Mouse (Mus musculus): ENCODE data around the gene Smim24. TPM values are rescaled to one million over a fixed set of nuclear protein-coding genes. Genes with fewer than 3 reads are reported as not detected.

Smim24 gene
- polyA plus RNA-seq, 1 experiment, result not detected

DNA sequence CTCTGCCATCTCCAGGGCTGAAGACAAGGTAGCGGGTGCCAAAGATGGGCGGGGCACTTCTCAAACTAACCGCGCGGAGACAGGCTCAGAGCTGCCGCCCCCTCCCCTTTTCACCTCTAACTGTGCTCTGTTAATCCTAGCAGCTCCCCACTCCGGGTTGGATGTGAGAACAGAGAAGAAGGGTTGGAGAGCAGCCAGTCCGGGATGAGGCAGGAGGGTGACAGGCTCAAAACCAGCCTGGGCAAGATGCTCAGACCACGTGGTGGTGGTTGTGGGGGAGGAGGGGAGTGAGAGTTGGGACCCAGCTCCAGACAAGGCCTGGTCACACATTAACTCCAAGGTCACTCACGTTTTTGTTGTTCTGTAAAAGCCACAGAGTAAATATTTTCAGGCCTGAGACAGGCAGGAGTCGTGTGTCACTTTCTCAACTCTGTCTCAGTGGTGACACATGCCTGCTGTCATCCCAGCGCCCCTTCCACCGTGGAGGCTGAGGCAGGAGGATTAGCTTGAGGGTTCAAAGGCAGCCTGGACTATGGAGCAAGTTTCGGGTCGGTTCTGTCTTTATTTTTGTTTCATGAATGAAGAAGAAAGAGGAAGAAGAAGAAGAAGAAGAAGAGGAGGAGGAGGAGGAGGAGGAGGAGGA lies 38.8 kb downstream of the Smim24 start:
- WGBS, result 21% methylated on average over 15 of the region's 15 CpGs
- H3K27ac ChIP-seq (ENCODE audit: insufficient read depth, low read depth, low read length), result peak overlapping the region; percentile 83; the same call in 1 of the 2 replicates
- H3K4me3 ChIP-seq (ENCODE audit: insufficient read depth, low read depth, low read length), result peak overlapping the region; percentile 86
- peaks cover 53% of the 10 kb centered on the region for H3K4me1 ChIP-seq (ENCODE audit: control insufficient read depth, insufficient read depth, low read length)
- TF ChIP-seq POLR2A (IDR thresholded peaks at IDR 0.05; ENCODE audit: insufficient read depth, low read depth, low read length), result no peak
- no peak for TF ChIP-seq CTCF (IDR thresholded peaks at IDR 0.05; ENCODE audit: insufficient read depth, low read depth, low read length)

GRCm38 (mm10) chr10:81432169-81432867 lies 39.5 kb downstream of the Smim24 start:
- Histone ChIP-seq H3K4me3 (ENCODE audit: insufficient read depth, low read depth, low read length) (peak overlapping the region; percentile 23), H3K27ac (ENCODE audit: insufficient read depth, low read depth, low read length) (peak overlapping the region; percentile 29)
- 53% methylated on average over 21 of the region's 21 CpGs for WGBS

GRCm38 (mm10) chr10:81432868-81433262 lies 40.0 kb downstream of the Smim24 start:
- Histone ChIP-seq H3K4me1 (ENCODE audit: control insufficient read depth, insufficient read depth, low read length) (peaks cover 45% of the 10 kb centered on the region), H3K4me3 (ENCODE audit: insufficient read depth, low read depth, low read length) (peak overlapping the region; percentile 38), H3K27ac (ENCODE audit: insufficient read depth, low read depth, low read length) (peak overlapping the region; percentile 56)
- 1% methylated on average over 17 of the region's 17 CpGs for WGBS
- TF ChIP-seq POLR2A (IDR thresholded peaks at IDR 0.05; ENCODE audit: insufficient read depth, low read depth, low read length) (no peak), CTCF (IDR thresholded peaks at IDR 0.05; ENCODE audit: insufficient read depth, low read depth, low read length) (no peak)

More at GRCm38 (mm10) chr10:81432169-81432867, 39.5 kb downstream of the Smim24 start:
- H3K4me1 ChIP-seq (ENCODE audit: control insufficient read depth, insufficient read depth, low read length), result peaks cover 47% of the 10 kb centered on the region
- TF ChIP-seq CTCF (IDR thresholded peaks at IDR 0.05; ENCODE audit: insufficient read depth, low read depth, low read length) (peak; percentile 50; the same call in 1 of the 2 replicates), POLR2A (IDR thresholded peaks at IDR 0.05; ENCODE audit: insufficient read depth, low read depth, low read length) (no peak)

DNA sequence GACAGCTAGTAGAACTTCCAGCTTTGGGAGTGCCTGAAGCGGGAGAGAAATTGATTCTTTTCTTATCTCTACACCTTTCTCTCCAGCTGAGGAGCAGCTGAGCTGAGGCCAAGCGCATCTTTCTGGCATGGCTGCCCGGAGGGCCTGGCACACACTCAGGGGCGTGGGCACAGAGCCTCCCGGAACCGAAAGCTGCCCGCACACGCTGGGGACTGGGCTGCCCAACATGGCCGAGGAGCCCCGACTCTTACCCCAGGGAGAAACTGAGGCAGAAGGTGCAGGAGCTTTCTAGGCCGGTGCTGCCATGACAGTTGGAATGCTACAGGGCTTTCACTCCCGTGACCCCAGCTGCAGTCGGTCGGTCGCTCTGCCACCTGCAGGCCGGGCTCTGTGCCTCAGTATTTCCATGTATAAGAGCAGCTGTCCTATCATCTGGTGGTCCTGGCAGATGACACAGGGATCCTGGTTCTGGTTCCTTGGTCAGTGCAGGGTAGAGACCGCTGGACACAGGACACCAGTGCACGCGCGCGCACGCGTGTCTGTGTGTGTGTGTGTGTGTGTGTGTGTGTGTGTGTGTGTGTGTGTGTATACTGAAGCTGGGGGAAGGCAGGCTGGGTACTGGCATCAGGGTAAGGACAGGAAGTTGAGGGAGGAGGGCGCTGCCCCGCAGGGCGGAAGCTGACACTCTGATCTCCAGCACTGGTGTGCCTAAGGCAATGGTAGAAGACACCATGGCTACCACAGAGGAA lies 40.9 kb downstream of the Smim24 start:
- peak overlapping the region; percentile 56; the same call in 1 of the 2 replicates for H3K27ac ChIP-seq (ENCODE audit: insufficient read depth, low read depth, low read length)
- WGBS, result 57% methylated on average over 26 of the region's 26 CpGs

GRCm38 (mm10) chr10:81434361-81435263 lies 41.8 kb downstream of the Smim24 start:
- no peak overlapping the region for H3K4me3 ChIP-seq (ENCODE audit: insufficient read depth, low read depth, low read length)
- no peak for TF ChIP-seq CTCF (IDR thresholded peaks at IDR 0.05; ENCODE audit: insufficient read depth, low read depth, low read length)
- no peak for TF ChIP-seq POLR2A (IDR thresholded peaks at IDR 0.05; ENCODE audit: insufficient read depth, low read depth, low read length)
- 55% methylated on average over 15 of the region's 15 CpGs for WGBS
- H3K4me1 ChIP-seq (ENCODE audit: control insufficient read depth, insufficient read depth, low read length), result peaks cover 40% of the 10 kb centered on the region
- peak overlapping the region; percentile 24; the same call in 1 of the 2 replicates for H3K27ac ChIP-seq (ENCODE audit: insufficient read depth, low read depth, low read length)

More for the DNA sequence above, 40.9 kb downstream of the Smim24 start:
- H3K4me3 ChIP-seq (ENCODE audit: insufficient read depth, low read depth, low read length), result no peak overlapping the region
- peaks cover 45% of the 10 kb centered on the region for H3K4me1 ChIP-seq (ENCODE audit: control insufficient read depth, insufficient read depth, low read length)
- TF ChIP-seq POLR2A (IDR thresholded peaks at IDR 0.05; ENCODE audit: insufficient read depth, low read depth, low read length) (no peak), CTCF (IDR thresholded peaks at IDR 0.05; ENCODE audit: insufficient read depth, low read depth, low read length) (no peak)

DNA sequence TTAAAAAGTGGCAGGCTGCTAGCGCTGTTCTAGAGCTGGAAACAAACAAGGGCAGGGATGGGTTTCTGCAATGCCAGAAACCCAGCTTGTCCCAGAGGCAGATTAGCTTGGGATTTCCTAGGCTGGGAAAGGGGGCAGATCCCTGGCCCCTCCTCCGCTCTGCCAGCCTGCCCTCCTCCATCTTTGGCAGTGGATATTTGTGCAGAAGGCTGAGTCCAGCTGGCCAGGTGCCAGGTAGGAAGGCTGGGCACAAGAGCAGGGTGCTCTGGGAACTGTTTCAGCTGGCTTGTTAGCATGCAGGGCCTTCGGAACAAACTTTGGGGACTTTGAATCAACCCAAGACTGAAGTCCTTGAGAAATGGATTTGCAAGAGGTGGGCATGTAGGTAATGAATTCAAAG lies 42.6 kb downstream of the Smim24 start:
- Histone ChIP-seq H3K4me3 (ENCODE audit: insufficient read depth, low read depth, low read length) (no peak overlapping the region), H3K4me1 (ENCODE audit: control insufficient read depth, insufficient read depth, low read length) (peaks cover 38% of the 10 kb centered on the region), H3K27ac (ENCODE audit: insufficient read depth, low read depth, low read length) (peak overlapping the region; percentile 24; the same call in 1 of the 2 replicates)
- WGBS, result 34% methylated on average over 3 of the region's 3 CpGs
- TF ChIP-seq POLR2A (IDR thresholded peaks at IDR 0.05; ENCODE audit: insufficient read depth, low read depth, low read length) (no peak), CTCF (IDR thresholded peaks at IDR 0.05; ENCODE audit: insufficient read depth, low read depth, low read length) (no peak)

DNA sequence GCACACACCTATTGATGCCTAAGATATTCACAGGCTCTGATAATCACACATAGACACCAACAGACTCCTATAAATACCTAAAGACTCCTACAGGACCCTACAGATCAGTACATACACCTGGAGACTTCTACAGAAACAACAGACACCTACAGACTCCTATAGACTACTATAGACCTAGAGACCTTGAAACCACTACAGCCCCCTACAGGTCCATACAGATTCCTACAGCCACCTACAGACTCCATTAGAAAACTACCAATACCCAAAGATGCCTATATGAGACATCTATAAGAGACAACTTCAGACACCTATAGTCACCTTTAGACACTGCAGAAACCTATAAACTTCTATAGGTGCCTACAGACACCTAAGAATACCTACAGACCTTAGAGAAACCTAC lies 48.2 kb downstream of the Smim24 start:
- H3K4me1 ChIP-seq (ENCODE audit: control insufficient read depth, insufficient read depth, low read length), result no peaks in the 10 kb centered on the region
- TF ChIP-seq CTCF (IDR thresholded peaks at IDR 0.05; ENCODE audit: insufficient read depth, low read depth, low read length), result no peak
- TF ChIP-seq POLR2A (IDR thresholded peaks at IDR 0.05; ENCODE audit: insufficient read depth, low read depth, low read length), result no peak
- H3K4me3 ChIP-seq (ENCODE audit: insufficient read depth, low read depth, low read length), result no peak overlapping the region
- H3K27ac ChIP-seq (ENCODE audit: insufficient read depth, low read depth, low read length), result no peak overlapping the region

Other genes starting within 250 kb of the Smim24 start
- gene Pias4, start 225.1 kb upstream of the Smim24 start, polyA plus RNA-seq (2012; ENCODE audit: insufficient read depth, insufficient read length, low replicate concordance, missing spikeins), result not detected in 2 replicates
- 423 and 2,167 TPM in 2 replicates for gene Eef2, start 216.4 kb upstream of the Smim24 start, polyA plus RNA-seq (2012; ENCODE audit: insufficient read depth, insufficient read length, low replicate concordance, missing spikeins)
- gene Dapk3, start 210.0 kb upstream of the Smim24 start, polyA plus RNA-seq (2012; ENCODE audit: insufficient read depth, insufficient read length, low replicate concordance, missing spikeins), result not detected in 2 replicates
- gene 4930442H23Rik, start 209.2 kb upstream of the Smim24 start, polyA plus RNA-seq (2012; ENCODE audit: insufficient read depth, insufficient read length, low replicate concordance, missing spikeins), result not detected in 2 replicates
- gene Nmrk2, start 191.0 kb upstream of the Smim24 start, polyA plus RNA-seq (2012; ENCODE audit: insufficient read depth, insufficient read length, low replicate concordance, missing spikeins), result not detected in 2 replicates
- not detected in 2 replicates for gene Atcay, start 162.2 kb upstream of the Smim24 start, polyA plus RNA-seq (2012; ENCODE audit: insufficient read depth, insufficient read length, low replicate concordance, missing spikeins)
- not detected in 2 replicates for gene Zfr2, start 159.9 kb upstream of the Smim24 start, polyA plus RNA-seq (2012; ENCODE audit: insufficient read depth, insufficient read length, low replicate concordance, missing spikeins)
- not detected in 2 replicates for gene Matk, start 140.1 kb upstream of the Smim24 start, polyA plus RNA-seq (2012; ENCODE audit: insufficient read depth, insufficient read length, low replicate concordance, missing spikeins)
- gene Mrpl54, start 126.1 kb upstream of the Smim24 start, polyA plus RNA-seq (2012; ENCODE audit: insufficient read depth, insufficient read length, low replicate concordance, missing spikeins), result not detected in 2 replicates
- gene Apba3, start 126.1 kb upstream of the Smim24 start, polyA plus RNA-seq (2012; ENCODE audit: insufficient read depth, insufficient read length, low replicate concordance, missing spikeins), result not detected in 2 replicates
- gene Tjp3, start 101.5 kb upstream of the Smim24 start, polyA plus RNA-seq (2012; ENCODE audit: insufficient read depth, insufficient read length, low replicate concordance, missing spikeins), result not detected in 2 replicates
- gene Pip5k1c, start 100.1 kb upstream of the Smim24 start, polyA plus RNA-seq (2012; ENCODE audit: insufficient read depth, insufficient read length, low replicate concordance, missing spikeins), result 935 TPM in 1 of 2 replicates, not detected in the other
- not detected in 2 replicates for gene Cactin, start 71.9 kb upstream of the Smim24 start, polyA plus RNA-seq (2012; ENCODE audit: insufficient read depth, insufficient read length, low replicate concordance, missing spikeins)
- gene Tbxa2r, start 64.3 kb upstream of the Smim24 start, polyA plus RNA-seq (2012; ENCODE audit: insufficient read depth, insufficient read length, low replicate concordance, missing spikeins), result not detected in 2 replicates
- not detected in 2 replicates for gene Gipc3, start 49.8 kb upstream of the Smim24 start, polyA plus RNA-seq (2012; ENCODE audit: insufficient read depth, insufficient read length, low replicate concordance, missing spikeins)
- gene Hmg20b, start 42.6 kb upstream of the Smim24 start, polyA plus RNA-seq (2012; ENCODE audit: insufficient read depth, insufficient read length, low replicate concordance, missing spikeins), result not detected in 2 replicates
- gene Mfsd12, start 35.6 kb upstream of the Smim24 start, polyA plus RNA-seq (2012; ENCODE audit: insufficient read depth, insufficient read length, low replicate concordance, missing spikeins), result not detected in 2 replicates
- not detected in 2 replicates for gene 4930404N11Rik, start 27.2 kb upstream of the Smim24 start, polyA plus RNA-seq (2012; ENCODE audit: insufficient read depth, insufficient read length, low replicate concordance, missing spikeins)
- gene Fzr1, start 14.5 kb upstream of the Smim24 start, polyA plus RNA-seq (2012; ENCODE audit: insufficient read depth, insufficient read length, low replicate concordance, missing spikeins), result not detected in 2 replicates
- not detected in 2 replicates for gene Dohh, start 8.6 kb upstream of the Smim24 start, polyA plus RNA-seq (2012; ENCODE audit: insufficient read depth, insufficient read length, low replicate concordance, missing spikeins)
- not detected in 2 replicates for gene Gm48551, start 8.6 kb upstream of the Smim24 start, polyA plus RNA-seq (2012; ENCODE audit: insufficient read depth, insufficient read length, low replicate concordance, missing spikeins)
- gene Gm48552, start 4.0 kb upstream of the Smim24 start, polyA plus RNA-seq (2012; ENCODE audit: insufficient read depth, insufficient read length, low replicate concordance, missing spikeins), result not detected in 2 replicates
- not detected in 2 replicates for gene Nfic, start 62.6 kb downstream of the Smim24 start, polyA plus RNA-seq (2012; ENCODE audit: insufficient read depth, insufficient read length, low replicate concordance, missing spikeins)
- gene Celf5, start 89.7 kb downstream of the Smim24 start, polyA plus RNA-seq (2012; ENCODE audit: insufficient read depth, insufficient read length, low replicate concordance, missing spikeins), result not detected in 2 replicates
- 181 TPM in 1 of 2 replicates, not detected in the other for gene Ncln, start 103.3 kb downstream of the Smim24 start, polyA plus RNA-seq (2012; ENCODE audit: insufficient read depth, insufficient read length, low replicate concordance, missing spikeins)
- not detected in 2 replicates for gene S1pr4, start 107.1 kb downstream of the Smim24 start, polyA plus RNA-seq (2012; ENCODE audit: insufficient read depth, insufficient read length, low replicate concordance, missing spikeins)
- not detected in 2 replicates for gene Gna15, start 131.2 kb downstream of the Smim24 start, polyA plus RNA-seq (2012; ENCODE audit: insufficient read depth, insufficient read length, low replicate concordance, missing spikeins)
- not detected in 2 replicates for gene Gna11, start 152.1 kb downstream of the Smim24 start, polyA plus RNA-seq (2012; ENCODE audit: insufficient read depth, insufficient read length, low replicate concordance, missing spikeins)
- gene Aes, start 166.4 kb downstream of the Smim24 start, polyA plus RNA-seq (2012; ENCODE audit: insufficient read depth, insufficient read length, low replicate concordance, missing spikeins), result 1,500 TPM in 1 of 2 replicates, not detected in the other
- gene Tle2, start 181.5 kb downstream of the Smim24 start, polyA plus RNA-seq (2012; ENCODE audit: insufficient read depth, insufficient read length, low replicate concordance, missing spikeins), result not detected in 2 replicates
- gene Tle6, start 208.0 kb downstream of the Smim24 start, polyA plus RNA-seq (2012; ENCODE audit: insufficient read depth, insufficient read length, low replicate concordance, missing spikeins), result not detected in 2 replicates
- gene BC025920, start 213.2 kb downstream of the Smim24 start, polyA plus RNA-seq (2012; ENCODE audit: insufficient read depth, insufficient read length, low replicate concordance, missing spikeins), result not detected in 2 replicates
- not detected in 2 replicates for gene Sirt6, start 234.7 kb downstream of the Smim24 start, polyA plus RNA-seq (2012; ENCODE audit: insufficient read depth, insufficient read length, low replicate concordance, missing spikeins)
- not detected in 2 replicates for gene Ankrd24, start 235.5 kb downstream of the Smim24 start, polyA plus RNA-seq (2012; ENCODE audit: insufficient read depth, insufficient read length, low replicate concordance, missing spikeins)